Mouse (Mus musculus) E14TG2a.4 (cell line): Measurements from ENCODE around the gene Tshz2.

Experiments
- CTCF ChIP-seq: conservative IDR thresholded peaks from 2 replicates; pipeline ENCODE4 v1.5.1; 2014; ENCODE audit warnings: low read length
- POU5F1 ChIP-seq: IDR thresholded peaks from 2 replicates; pipeline ENCODE4 v1.6.1; 2014; ENCODE audit warnings: low read length, borderline replicate concordance

- TF ChIP-seq CTCF = no peak
- no peak for TF ChIP-seq POU5F1
Observed at GRCm38 (mm10) chr2:169832184-169832583, 199.4 kb downstream of the Tshz2 start.
